Mouse (Mus musculus) thymus, adult 2 months (tissue): ENCODE data around the gene Aifm3.

ENCODE experiments used
- CTCF ChIP-seq: fragments of 200-500 bp; IDR thresholded peaks from 2 replicates; pipeline ENCODE4 v1.5.1; 2012; ENCODE audit warnings: mild to moderate bottlenecking, control low read depth, low read length, moderate library complexity, borderline replicate concordance; ENCODE audit not compliant: control insufficient read depth, poor library complexity, insufficient read depth; ENCODE audit errors: extremely low read depth
- POLR2A ChIP-seq: fragments of 200-500 bp; IDR thresholded peaks from 2 replicates; pipeline ENCODE4 v1.6.1; 2012; ENCODE audit warnings: mild to moderate bottlenecking, low read length, control low read depth, moderate library complexity; ENCODE audit not compliant: control insufficient read depth, poor library complexity, insufficient read depth; ENCODE audit errors: extremely low read depth

GRCm38 (mm10) chr16:17474091-17474490 lies 15.3 kb upstream of the Aifm3 start:
- TF ChIP-seq POLR2A (no peak), CTCF (no peak)
